10 mouse cellular contexts compared by ENCODE assay signal in the genomic region with DNA sequence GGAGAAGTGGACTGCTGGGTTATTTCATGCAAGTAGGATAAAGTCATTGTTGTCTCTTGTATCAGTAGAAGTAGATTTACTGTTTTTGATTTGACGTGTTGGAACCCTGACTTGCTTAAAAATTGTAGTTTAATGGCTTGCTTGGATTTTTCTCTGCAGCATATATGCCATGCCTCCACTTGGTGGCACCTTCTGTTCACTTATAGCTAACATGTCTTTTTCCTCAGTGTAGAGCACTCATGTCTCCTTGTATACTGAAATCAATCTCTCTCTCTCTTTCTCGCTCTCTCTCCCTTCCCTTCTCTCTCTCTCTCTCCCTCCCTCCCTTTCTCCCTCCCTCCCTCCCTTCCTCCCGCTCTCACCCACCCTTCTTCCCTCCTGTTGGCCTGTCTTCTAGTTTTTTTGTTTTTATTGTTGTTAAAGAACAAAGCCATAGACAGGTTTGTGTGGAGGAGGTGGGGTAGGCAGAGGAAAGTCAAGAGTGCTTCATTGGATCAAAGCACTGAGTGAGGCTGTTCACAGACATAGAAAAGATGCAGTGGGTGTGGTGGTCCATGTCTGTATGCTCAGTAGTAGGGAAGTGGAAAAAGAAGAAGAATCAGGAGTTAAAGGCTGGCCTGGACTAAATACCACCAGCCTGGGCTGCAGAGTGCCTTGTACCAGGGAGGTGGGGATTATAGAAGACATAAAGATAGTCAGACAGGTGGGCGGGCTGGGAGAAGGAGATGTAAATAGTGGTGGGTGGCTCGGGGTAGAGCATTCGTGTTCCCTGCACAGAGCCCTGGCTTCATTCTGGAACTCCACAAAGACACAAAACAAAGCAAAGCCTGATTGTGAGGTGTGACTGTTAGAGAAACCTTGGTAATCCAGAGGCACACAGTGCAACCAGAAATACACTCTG. TPM values are rescaled to one million over a fixed set of nuclear protein-coding genes. Genes with fewer than 3 reads are reported as not detected.
A peak's percentile ranks its signal among the peaks of the same experiment; 100 is the strongest.
DNase-seq lines count a peak whose midpoint lies in the region; ATAC-seq lines count a peak whose summit lies in the region.
"Had no signal": no experiment of that assay in that cellular context is flagged by ENCODE, and none has a peak within 500 bp of the region (broad histone marks: within the 10 kb centered on the region; RNA-seq: fewer than 3 reads in every experiment).

No protein-coding gene starts in this region.

- 75% methylated on average over 6 of the region's 6 CpGs for WGBS in midbrain, embryonic 10.5 days

- no peaks in the 10 kb centered on the region for H3K9me3 ChIP-seq in midbrain, embryonic 10.5 days (replicated peaks)
- H3K9me3 ChIP-seq: heart, embryonic 15.5 days; liver, embryonic 13.5 days had no signal

- H3K36me3 ChIP-seq in midbrain, embryonic 10.5 days, result peaks cover 77% of the 10 kb centered on the region

- no peak for ATAC-seq in megakaryocyte-erythroid progenitor cell, adult 5-6 weeks (replicated peaks; ENCODE audit: low FRiP score, low TSS enrichment, poor library complexity, severe bottlenecking)

- peak; percentile 53 for DNase-seq in layer of hippocampus, adult 11-12 months (ENCODE audit: low spot score)
- DNase-seq in layer of hippocampus, postnatal 36 days, result no peak
- DNase-seq in CD4-positive, CD25-positive, alpha-beta regulatory T cell, adult 2 months (ENCODE audit: low read depth, low spot score), result peak; percentile 16
- peak; percentile 67 for DNase-seq in brain, adult 2 months (ENCODE audit: low read depth, low spot score)
- DNase-seq in midbrain, embryonic 10.5 days (ENCODE audit: low spot score), result no peak
- no peak for DNase-seq in ovary, adult 18-20 months (ENCODE audit: low spot score)
- no peak for DNase-seq in urinary bladder, postnatal 36 days (ENCODE audit: low spot score in 2 of 2)
- DNase-seq: liver, embryonic 13.5 days had no signal

- peaks cover 9% of the 10 kb centered on the region for H3K4me1 ChIP-seq in midbrain, embryonic 10.5 days
- H3K4me1 ChIP-seq: heart, embryonic 15.5 days; liver, embryonic 13.5 days had no signal

- peak overlapping the region; percentile 59; the same call in 1 of the 2 replicates for H3K27ac ChIP-seq in midbrain, embryonic 10.5 days (replicated peaks)
- H3K27ac ChIP-seq: heart, embryonic 15.5 days; liver, embryonic 13.5 days had no signal

- no peaks in the 10 kb centered on the region for H3K27me3 ChIP-seq in midbrain, embryonic 10.5 days (ENCODE audit: low read depth, poor library complexity, severe bottlenecking)
- H3K27me3 ChIP-seq: heart, embryonic 15.5 days; liver, embryonic 13.5 days had no signal

- H3K4me3 ChIP-seq in midbrain, embryonic 10.5 days, result no peak overlapping the region
- H3K4me3 ChIP-seq: heart, embryonic 15.5 days; liver, embryonic 13.5 days had no signal

RNA-seq across cellular contexts. Expression of a gene that starts 12.4 kb away (rescaled TPM):
- total RNA-seq in layer of hippocampus, postnatal 36 days (2021), result 100 to 1,000 TPM; 282 to 283 TPM
- 601 and 607 TPM in 2 replicates for polyA plus RNA-seq in midbrain, embryonic 10.5 days (2016; fragmentation: Nextera tagmentation; extraction: Ambion mirVana)
- 213 and 250 TPM in 2 replicates for total RNA-seq in megakaryocyte-erythroid progenitor cell, adult 5-6 weeks (2014; fragmentation: Nextera tagmentation)
- total RNA-seq in megakaryocyte-erythroid progenitor cell, adult 5-6 weeks (2017), result 394 and 524 TPM in 2 replicates

Comparison
In these comparisons a context has a peak if more than half of its experiments do, and no peak if none do; other contexts are left out.
1. DNase-seq: peak in layer of hippocampus, adult 11-12 months (single experiment), CD4-positive, CD25-positive, alpha-beta regulatory T cell, adult 2 months (single experiment) and brain, adult 2 months (single experiment); none in layer of hippocampus, postnatal 36 days (0 of 2), midbrain, embryonic 10.5 days (single experiment), ovary, adult 18-20 months (single experiment) and urinary bladder, postnatal 36 days (0 of 2).